Mouse (Mus musculus): ENCODE data around the gene Slc25a47. TPM values are rescaled to one million over a fixed set of nuclear protein-coding genes. Genes with fewer than 3 reads are reported as not detected.

Gene Slc25a47
- total and polyA plus RNA-seq, 2 experiments from 2014 or later = 5.9 to 15.3 TPM

DNA sequence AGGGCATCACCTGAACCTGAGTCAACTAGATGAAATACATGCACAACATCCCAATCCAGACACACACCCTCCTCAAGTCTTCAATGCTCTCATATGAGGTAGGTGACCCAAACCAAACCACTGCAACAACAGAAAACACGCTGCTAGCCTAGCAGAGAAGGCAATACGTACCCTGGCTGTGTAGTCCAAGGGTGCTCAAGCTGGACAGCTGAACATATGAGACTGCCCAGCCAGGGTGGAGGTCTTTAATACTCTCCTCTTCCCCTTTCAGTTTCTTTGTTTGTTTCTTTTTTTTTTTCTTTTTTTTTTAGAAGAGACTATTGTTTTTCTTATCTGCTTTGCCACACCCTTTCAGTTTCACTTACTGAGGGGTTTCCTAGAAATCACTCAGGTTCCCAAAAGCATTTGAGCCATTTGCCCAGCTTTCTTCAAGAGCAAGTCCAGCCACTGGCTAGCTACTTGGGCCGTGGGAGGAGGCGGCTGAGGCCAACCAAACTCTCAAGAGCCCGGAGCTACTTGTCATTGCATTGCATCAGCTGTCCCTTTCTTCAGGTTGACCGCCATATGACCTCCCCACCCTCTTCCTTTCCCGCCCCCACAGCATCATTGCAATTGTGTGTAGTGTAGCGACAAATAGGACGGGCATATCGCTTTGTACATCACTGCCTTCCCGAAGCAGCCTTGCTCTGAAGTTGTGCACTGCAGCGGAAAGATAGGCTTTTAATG is 57.3 kb downstream of the Slc25a47 start, which contains the start of gene Wdr25:
Wdr25 (plus strand) TSS at position 643 of the 726 bp plus-strand sequence.
- H3K36me3 ChIP-seq (replicated peaks; ENCODE audit: control insufficient read depth, insufficient read depth, low read length) = peaks cover 17% of the 10 kb centered on the region
- peak within 1 kb of the TSS; percentile 60 for H3K27ac ChIP-seq (ENCODE audit: low read depth)
- H3K4me3 ChIP-seq (ENCODE audit: low read depth, low read length) = peak within 1 kb of the TSS; percentile 90
- DNase-seq (ENCODE audit: low spot score) (peak; percentile 11), ATAC-seq (ENCODE audit: insufficient read depth, low read depth) (no peak)
- peak within 1 kb of the TSS; percentile 77 for H3K9ac ChIP-seq (replicated peaks; ENCODE audit: low read depth, low read length)
- 13% methylated on average over 12 of the region's 12 CpGs for WGBS
- H3K9me3 ChIP-seq (replicated peaks; ENCODE audit: control insufficient read depth, low read length) = no peaks in the 10 kb centered on the region
- no peak for TF ChIP-seq EP300 (IDR thresholded peaks at IDR 0.05; ENCODE audit: low read depth)
- TF ChIP-seq CTCF (IDR thresholded peaks at IDR 0.05; ENCODE audit: low read depth) = no peak
- H3K27me3 ChIP-seq (ENCODE audit: control insufficient read depth, insufficient read depth, low read length) = no peaks in the 10 kb centered on the region
- peaks cover 17% of the 10 kb centered on the region; the same call in 1 of the 2 replicates for H3K4me1 ChIP-seq (ENCODE audit: control insufficient read depth, insufficient read depth)
- peak within 1 kb of the TSS; percentile 73 for H3K4me2 ChIP-seq (ENCODE audit: low read depth, low read length)

- peak; percentile 94 for DNase-seq (ENCODE audit: low spot score)
- peak within 1 kb of the TSS; percentile 73 for H3K4me2 ChIP-seq (ENCODE audit: low read depth, low read length)
- peaks cover 17% of the 10 kb centered on the region; the same call in 1 of the 2 replicates for H3K4me1 ChIP-seq (ENCODE audit: control insufficient read depth, insufficient read depth)
- no peaks in the 10 kb centered on the region for H3K27me3 ChIP-seq (ENCODE audit: control insufficient read depth, insufficient read depth, low read length)
- H3K9ac ChIP-seq (replicated peaks; ENCODE audit: low read depth, low read length) = peak within 1 kb of the TSS; percentile 77
- peak within 1 kb of the TSS; percentile 90 for H3K4me3 ChIP-seq (ENCODE audit: low read depth, low read length)
- no peak for TF ChIP-seq CTCF (IDR thresholded peaks at IDR 0.05; ENCODE audit: low read depth)
- no peak for TF ChIP-seq EP300 (IDR thresholded peaks at IDR 0.05; ENCODE audit: low read depth)
- H3K36me3 ChIP-seq (replicated peaks; ENCODE audit: control insufficient read depth, insufficient read depth, low read length) = peaks cover 16% of the 10 kb centered on the region
- WGBS = under 1% methylated on average over 47 of the region's 58 CpGs
- ATAC-seq (ENCODE audit: insufficient read depth, low read depth) = peak; percentile 100
- peak within 1 kb of the TSS; percentile 60 for H3K27ac ChIP-seq (ENCODE audit: low read depth)
- H3K9me3 ChIP-seq (replicated peaks; ENCODE audit: control insufficient read depth, low read length) = no peaks in the 10 kb centered on the region
Measured at GRCm38 (mm10) chr12:108893715-108894431, 58.0 kb downstream of the Slc25a47 start, which contains the start of gene Wars. Gene Wars (minus strand): TSS chr12:108894174.

GRCm38 (mm10) chr12:108894432-108894816 is 58.6 kb downstream of the Slc25a47 start:
- TF ChIP-seq CTCF (IDR thresholded peaks at IDR 0.05; ENCODE audit: low read depth) (no peak), EP300 (IDR thresholded peaks at IDR 0.05; ENCODE audit: low read depth) (no peak)
- ATAC-seq (ENCODE audit: insufficient read depth, low read depth) = no peak
- H3K4me3 ChIP-seq (ENCODE audit: low read depth, low read length) = peak overlapping the region; percentile 90
- no peak for DNase-seq (ENCODE audit: low spot score)
- H3K4me1 ChIP-seq (ENCODE audit: control insufficient read depth, insufficient read depth) = peaks cover 17% of the 10 kb centered on the region; the same call in 1 of the 2 replicates
- H3K9ac ChIP-seq (replicated peaks; ENCODE audit: low read depth, low read length) = peak overlapping the region; percentile 77
- 5% methylated on average over 7 of the region's 7 CpGs for WGBS
- peak overlapping the region; percentile 73 for H3K4me2 ChIP-seq (ENCODE audit: low read depth, low read length)
- H3K27ac ChIP-seq (ENCODE audit: low read depth) = peak overlapping the region; percentile 19; the same call in 1 of the 2 replicates
- no peaks in the 10 kb centered on the region for H3K9me3 ChIP-seq (replicated peaks; ENCODE audit: control insufficient read depth, low read length)
- no peaks in the 10 kb centered on the region for H3K27me3 ChIP-seq (ENCODE audit: control insufficient read depth, insufficient read depth, low read length)
- peaks cover 15% of the 10 kb centered on the region for H3K36me3 ChIP-seq (replicated peaks; ENCODE audit: control insufficient read depth, insufficient read depth, low read length)

- DNase-seq (ENCODE audit: low spot score) (peak; percentile 12), ATAC-seq (ENCODE audit: insufficient read depth, low read depth) (no peak)
Measured at GRCm38 (mm10) chr12:108896006-108896405, 60.2 kb downstream of the Slc25a47 start.

GRCm38 (mm10) chr12:108901346-108901745 is 65.5 kb downstream of the Slc25a47 start:
- ATAC-seq (ENCODE audit: insufficient read depth, low read depth) (no peak), DNase-seq (ENCODE audit: low spot score) (no peak)
- TF ChIP-seq CTCF (IDR thresholded peaks at IDR 0.05; ENCODE audit: low read depth) = no peak
- TF ChIP-seq EP300 (IDR thresholded peaks at IDR 0.05; ENCODE audit: low read depth) = no peak
- H3K4me1 ChIP-seq (ENCODE audit: control insufficient read depth, insufficient read depth) = no peaks in the 10 kb centered on the region
- no peak overlapping the region for H3K4me2 ChIP-seq (ENCODE audit: low read depth, low read length)
- H3K27me3 ChIP-seq (ENCODE audit: control insufficient read depth, insufficient read depth, low read length) = no peaks in the 10 kb centered on the region
- H3K36me3 ChIP-seq (replicated peaks; ENCODE audit: control insufficient read depth, insufficient read depth, low read length) = peaks cover 9% of the 10 kb centered on the region
- no peak overlapping the region for H3K4me3 ChIP-seq (ENCODE audit: low read depth, low read length)
- 22% methylated on average over 5 of the region's 5 CpGs for whole genome bisulfite sequencing
- H3K9ac ChIP-seq (replicated peaks; ENCODE audit: low read depth, low read length) = no peak overlapping the region
- no peaks in the 10 kb centered on the region for H3K9me3 ChIP-seq (replicated peaks; ENCODE audit: control insufficient read depth, low read length)
- no peak overlapping the region for H3K27ac ChIP-seq (ENCODE audit: low read depth)

More at GRCm38 (mm10) chr12:108896006-108896405, 60.2 kb downstream of the Slc25a47 start:
- Histone ChIP-seq H3K9ac (replicated peaks; ENCODE audit: low read depth, low read length) (no peak overlapping the region), H3K4me1 (ENCODE audit: control insufficient read depth, insufficient read depth) (peaks cover 17% of the 10 kb centered on the region; the same call in 1 of the 2 replicates), H3K36me3 (replicated peaks; ENCODE audit: control insufficient read depth, insufficient read depth, low read length) (peaks cover 9% of the 10 kb centered on the region), H3K27ac (ENCODE audit: low read depth) (no peak overlapping the region), H3K4me2 (ENCODE audit: low read depth, low read length) (no peak overlapping the region), H3K4me3 (ENCODE audit: low read depth, low read length) (no peak overlapping the region), H3K9me3 (replicated peaks; ENCODE audit: control insufficient read depth, low read length) (no peaks in the 10 kb centered on the region), H3K27me3 (ENCODE audit: control insufficient read depth, insufficient read depth, low read length) (no peaks in the 10 kb centered on the region)
- WGBS = 46% methylated on average over 3 of the region's 3 CpGs
- TF ChIP-seq CTCF (IDR thresholded peaks at IDR 0.05; ENCODE audit: low read depth) (peak; percentile 34), EP300 (IDR thresholded peaks at IDR 0.05; ENCODE audit: low read depth) (no peak)
